Mouse (Mus musculus) lung, adult 10 weeks (tissue): Measurements from ENCODE around the gene Gm4565. TPM values are rescaled to one million over a fixed set of nuclear protein-coding genes. Genes with fewer than 3 reads are reported as not detected.

Experiments
- polyA plus RNA-seq: library from polyadenylated mRNA; stranded (reverse); fragments of 350-450 nt; fragmentation: Illumina TruSeq; extraction: RNeasy Lipid Tissue Mini Kit (QIAGEN cat#74804); gene quantifications from one replicate; pipeline ENCODE4 v1.2.3, GENCODE M21; 2014; ENCODE audit warnings: low read depth, low replicate concordance; ENCODE audit not compliant: insufficient read depth

The Gm4565 gene
- polyA plus RNA-seq: not detected

DNA sequence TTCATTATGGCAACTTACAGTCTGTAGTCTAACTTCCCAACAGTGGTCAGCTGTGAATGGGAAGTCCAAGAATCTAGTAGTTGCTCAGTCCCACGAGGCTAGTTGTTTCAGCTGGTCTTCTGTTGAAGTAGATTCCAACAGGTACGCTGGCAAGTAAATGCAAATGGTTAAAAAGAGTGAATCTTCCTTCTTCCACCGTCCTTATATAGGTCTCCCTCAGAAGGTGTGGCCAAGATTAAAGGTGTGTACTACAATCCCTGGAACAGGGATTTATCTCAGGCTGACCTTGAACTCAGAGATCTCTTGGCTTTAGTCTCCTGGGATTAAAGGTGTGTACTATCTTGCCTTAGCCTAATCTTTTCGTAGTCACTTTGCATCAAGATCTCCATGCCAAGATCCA, at the start of gene Gm4565:
Gene Gm4565 (minus strand): TSS at position 101 of the 400 bp plus-strand sequence.

DNA sequence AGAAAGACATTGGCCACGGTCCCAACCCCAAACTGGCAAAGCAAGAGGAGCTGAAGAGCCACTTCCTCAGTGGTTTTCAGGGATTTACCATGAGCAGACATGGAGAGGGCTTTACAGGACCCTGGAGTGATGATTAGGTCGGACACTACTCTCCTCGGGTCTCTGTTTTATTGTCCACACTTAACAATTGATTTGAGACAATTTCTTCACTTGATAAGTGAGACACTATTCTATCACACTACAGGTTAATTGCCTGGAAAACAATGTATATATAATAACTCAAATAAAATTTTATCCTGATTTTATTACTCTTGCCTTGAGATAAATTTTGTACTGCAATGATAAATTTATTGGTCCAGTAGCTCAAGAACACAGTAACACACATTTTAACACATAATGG, 22.7 kb downstream of the Gm4565 start, which contains the start of gene Gm4201:
Gene Gm4201 (minus strand): TSS at position 101 of the 400 bp plus-strand sequence.

DNA sequence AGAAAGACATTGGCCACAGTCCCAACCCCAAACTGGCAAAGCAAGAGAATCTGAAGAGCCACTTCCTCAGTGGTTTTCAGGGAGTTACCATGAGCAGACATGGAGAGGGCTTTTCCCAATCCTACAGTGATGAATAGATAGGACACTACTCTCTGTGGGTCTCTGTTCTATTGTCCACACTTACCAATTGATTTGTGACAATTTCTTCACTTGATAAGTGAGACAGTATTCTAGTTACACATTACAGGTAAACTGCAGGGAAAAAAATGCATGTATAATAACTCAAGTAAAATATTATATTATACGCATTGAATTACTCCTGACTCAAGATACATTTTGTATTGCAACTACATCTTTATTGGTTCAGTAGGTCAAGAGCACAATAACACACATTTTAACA, 53.1 kb downstream of the Gm4565 start, which contains the start of gene Gm8677:
Gene Gm8677 (minus strand): TSS at position 101 of the 400 bp plus-strand sequence.

Other genes starting within 250 kb of the Gm4565 start
- not detected for gene Gm8660, start 217.1 kb downstream of the Gm4565 start, polyA plus RNA-seq
- gene Vmn1r148, start 174.5 kb downstream of the Gm4565 start, polyA plus RNA-seq: not detected
- gene Vmn1r149, start 149.9 kb downstream of the Gm4565 start, polyA plus RNA-seq: not detected
- gene Gm10665, start 124.1 kb downstream of the Gm4565 start, polyA plus RNA-seq: not detected
- not detected for gene Vmn1r151, start 88.4 kb downstream of the Gm4565 start, polyA plus RNA-seq
- not detected for gene Vmn1r152, start 65.2 kb downstream of the Gm4565 start, polyA plus RNA-seq
- gene Gm8677, start 53.2 kb downstream of the Gm4565 start, polyA plus RNA-seq: not detected
- gene Gm4201, start 22.8 kb downstream of the Gm4565 start, polyA plus RNA-seq: not detected
- gene Vmn1r155, start 69.9 kb upstream of the Gm4565 start, polyA plus RNA-seq: not detected
- gene Gm8693, start 104.2 kb upstream of the Gm4565 start, polyA plus RNA-seq: not detected
- gene Gm4567, start 131.6 kb upstream of the Gm4565 start, polyA plus RNA-seq: not detected
- gene Vmn1r157, start 173.6 kb upstream of the Gm4565 start, polyA plus RNA-seq: not detected
- gene Vmn1r158, start 202.7 kb upstream of the Gm4565 start, polyA plus RNA-seq: not detected